Mouse (Mus musculus) frontal cortex, postnatal 14 days (tissue): ENCODE measurements around the gene Gigyf1.

Source experiments
- DNase-seq, 2 experiments: peaks; one replicate each; pipeline ENCODE4 v3.0.0; 2022; ENCODE audit warnings: low spot score in 2 of 2

Gene Gigyf1

DNA sequence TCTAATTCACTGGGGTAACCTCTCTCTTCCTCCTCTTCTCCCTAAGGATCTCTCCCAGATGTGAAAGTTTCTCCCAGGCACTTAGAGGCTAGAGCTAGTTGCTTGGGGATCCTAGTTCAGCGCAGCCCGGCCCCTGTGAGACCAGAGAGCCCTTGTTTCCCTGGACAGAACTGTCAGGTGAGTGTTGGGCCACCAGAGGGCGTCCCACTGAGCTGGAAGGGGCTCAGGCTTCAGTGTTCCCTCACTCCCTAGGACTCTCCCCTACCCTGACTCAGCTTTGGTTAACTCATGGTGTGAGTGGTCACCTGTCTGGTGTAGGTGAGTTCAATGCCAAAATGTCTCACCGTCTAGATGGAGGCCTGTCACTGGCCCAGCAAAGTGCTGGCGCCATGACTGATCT, at the start of gene Gigyf1:
Gigyf1 (plus strand) TSS at position 113 of the 400 bp plus-strand sequence.
- DNase-seq: no peak

DNA sequence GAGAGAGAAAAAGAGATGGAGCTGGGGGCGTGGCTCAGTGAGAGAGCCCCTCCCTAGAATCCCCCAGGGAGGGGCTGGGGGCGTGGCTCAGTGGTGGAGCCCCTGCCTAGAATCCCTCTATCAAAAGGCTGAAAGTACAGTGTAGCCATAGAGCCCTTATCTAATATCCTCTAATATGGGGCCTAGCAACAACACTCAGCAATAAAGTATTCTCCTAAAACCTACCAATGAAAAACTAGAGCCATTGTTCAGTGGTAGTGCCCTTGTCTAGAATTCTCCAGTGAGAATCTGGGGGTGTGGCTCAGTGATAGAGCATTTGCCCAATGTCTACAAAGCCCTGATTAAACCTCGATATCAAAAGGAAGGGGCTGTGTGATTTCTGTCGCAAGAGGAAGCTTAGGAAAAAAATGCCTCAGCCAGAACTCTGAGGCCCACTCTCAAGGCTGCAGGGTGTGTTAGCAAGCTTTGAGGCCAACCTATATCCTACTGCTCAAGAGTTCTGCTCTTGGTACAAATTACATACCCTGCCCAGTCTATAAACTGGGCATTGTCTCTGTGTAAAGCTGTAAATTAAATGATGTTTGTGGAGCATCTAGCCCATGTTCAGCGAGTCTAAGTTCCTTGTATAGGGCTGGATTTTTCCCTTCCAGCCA, 46.0 kb upstream of the Gigyf1 start:
- DNase-seq: no peak

- DNase-seq: no peak
Observed at GRCm38 (mm10) chr5:137474351-137474750, 44.0 kb upstream of the Gigyf1 start.

DNA sequence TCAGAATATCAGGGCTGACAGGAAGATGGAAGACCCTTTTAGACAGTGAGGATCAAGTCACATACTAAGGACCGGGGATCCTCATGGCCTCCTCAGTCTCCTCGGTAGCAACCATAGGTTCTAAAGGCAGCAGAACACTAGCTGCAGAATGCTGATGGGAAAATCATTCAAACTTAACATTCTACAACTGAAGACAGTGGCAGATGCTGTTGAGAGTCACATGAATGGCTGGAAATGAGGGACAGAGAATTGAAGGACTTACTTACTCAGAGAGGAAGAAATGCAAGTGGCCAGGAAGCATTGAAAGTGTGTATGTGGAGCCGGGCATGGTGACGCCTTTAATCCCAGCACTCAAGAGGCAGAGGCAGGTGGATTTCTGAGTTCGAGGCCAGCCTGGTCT, 41.4 kb upstream of the Gigyf1 start, which contains the start of gene Zan:
Zan (minus strand) TSS at position 101 of the 400 bp plus-strand sequence.
- DNase-seq: no peak

DNA sequence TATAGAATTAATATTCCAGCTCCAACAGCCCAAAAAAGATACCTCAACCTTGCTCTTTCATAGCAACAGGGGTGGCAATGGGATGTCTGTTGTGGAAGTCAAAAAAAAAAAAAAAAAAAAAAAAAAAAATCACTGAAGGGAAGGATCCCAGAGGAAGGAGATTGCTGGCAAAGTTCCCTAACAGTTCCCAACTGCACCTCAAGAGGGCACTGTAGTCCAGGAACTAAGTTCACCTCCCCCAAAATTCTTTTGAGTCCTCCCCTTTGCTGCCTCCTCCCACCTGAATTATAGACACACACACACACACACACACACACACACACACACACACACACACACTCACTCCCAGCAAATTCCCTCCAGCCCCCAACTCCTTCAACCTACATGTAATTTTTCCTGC, 37.2 kb upstream of the Gigyf1 start:
- DNase-seq: peak; percentile 64 to 72

GRCm38 (mm10) chr5:137481897-137482296, 36.5 kb upstream of the Gigyf1 start:
- DNase-seq: no peak

- no peak for DNase-seq
Observed at GRCm38 (mm10) chr5:137485071-137485850, 33.1 kb upstream of the Gigyf1 start.

- DNase-seq: no peak
Observed at GRCm38 (mm10) chr5:137485851-137486155, 32.5 kb upstream of the Gigyf1 start.

DNA sequence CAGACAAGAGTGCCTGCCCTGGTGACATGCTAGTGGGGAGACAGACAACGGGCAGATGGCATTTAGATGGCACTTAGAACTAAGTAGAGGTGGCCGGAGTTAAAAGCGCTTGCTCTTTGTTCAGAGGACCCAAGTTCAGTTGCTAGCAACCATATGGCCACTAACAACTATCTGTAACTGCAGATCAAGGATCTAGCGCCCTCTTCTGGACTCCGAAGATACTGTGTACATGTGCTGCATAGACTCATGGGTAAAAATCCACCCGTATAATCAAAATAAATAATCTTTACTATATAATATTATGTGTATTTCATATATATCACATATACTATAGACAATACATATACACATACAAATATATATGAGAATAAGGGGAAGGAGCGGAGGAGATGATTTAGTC, 30.7 kb upstream of the Gigyf1 start:
- DNase-seq: no peak

DNA sequence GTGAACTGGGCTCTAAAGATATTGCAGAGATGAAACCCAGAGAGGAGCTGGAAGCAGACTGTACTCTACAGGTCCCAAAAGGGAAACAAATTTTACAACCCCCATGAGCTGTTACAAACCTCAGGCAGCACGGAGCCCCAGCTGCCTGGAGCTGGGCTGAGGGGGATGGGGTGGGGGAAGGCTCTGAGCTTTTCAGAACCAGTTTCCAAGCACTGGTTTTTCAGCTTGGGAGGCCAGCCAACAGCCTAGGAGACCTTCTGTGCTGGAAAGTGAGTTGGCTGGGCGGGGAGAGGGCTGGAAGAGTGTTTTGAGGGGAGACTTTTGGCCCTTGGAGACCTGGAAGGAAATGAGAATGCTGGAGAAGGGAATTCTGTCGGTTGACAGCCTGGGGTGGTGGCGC, 26.8 kb upstream of the Gigyf1 start:
- no peak for DNase-seq

GRCm38 (mm10) chr5:137493831-137494230, 24.5 kb upstream of the Gigyf1 start:
- no peak for DNase-seq

DNA sequence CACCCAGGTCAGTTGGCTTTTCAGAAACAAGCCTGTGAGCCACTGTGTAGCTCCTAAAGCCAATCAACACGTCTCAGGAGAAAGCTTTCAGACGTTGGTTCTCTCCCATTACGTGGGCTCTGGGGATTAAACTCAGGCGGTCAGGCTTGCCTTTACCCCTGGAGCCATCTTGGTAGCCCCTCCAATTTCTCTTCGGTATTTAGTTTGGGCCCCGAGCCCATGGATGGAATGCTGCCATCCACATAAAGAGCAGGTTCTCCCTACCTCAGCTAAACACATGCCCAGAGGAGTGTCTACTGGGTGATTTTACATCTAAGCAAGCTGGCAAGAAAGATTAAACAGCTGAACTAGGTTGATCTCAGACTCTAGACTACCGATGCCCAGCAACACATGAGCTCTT, 18.2 kb upstream of the Gigyf1 start:
- DNase-seq: no peak

- peak; percentile 100 for DNase-seq
Observed at GRCm38 (mm10) chr5:137501709-137502666, 16.4 kb upstream of the Gigyf1 start, which contains the start of gene Pop7. Gene Pop7 (minus strand): TSS chr5:137502518.

- peak in 1 of 2 experiments; percentile 69 for DNase-seq
Observed at GRCm38 (mm10) chr5:137502667-137503110, 15.7 kb upstream of the Gigyf1 start.

DNA sequence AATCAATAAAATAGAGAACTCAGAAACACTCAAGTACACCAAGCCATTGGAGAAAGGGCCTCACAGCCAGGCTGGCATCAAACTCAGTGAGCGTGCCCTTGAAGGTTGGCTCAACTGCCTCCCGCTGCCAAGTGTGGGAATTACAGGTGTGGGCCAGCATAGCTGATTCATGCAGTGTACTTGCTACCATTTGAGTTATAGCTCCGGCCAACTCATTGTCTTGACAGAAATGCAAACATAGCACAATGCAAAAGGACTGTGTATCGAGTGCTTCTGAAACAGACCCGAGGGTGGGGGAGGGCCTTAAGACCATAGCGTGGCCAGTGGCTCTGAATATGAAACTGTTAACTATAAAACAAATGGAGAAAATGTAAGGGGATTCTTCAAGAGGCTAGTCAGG, 14.3 kb upstream of the Gigyf1 start:
- DNase-seq: no peak

GRCm38 (mm10) chr5:137510014-137510501, 8.3 kb upstream of the Gigyf1 start:
- peak in 1 of 2 experiments; percentile 70 for DNase-seq

DNA sequence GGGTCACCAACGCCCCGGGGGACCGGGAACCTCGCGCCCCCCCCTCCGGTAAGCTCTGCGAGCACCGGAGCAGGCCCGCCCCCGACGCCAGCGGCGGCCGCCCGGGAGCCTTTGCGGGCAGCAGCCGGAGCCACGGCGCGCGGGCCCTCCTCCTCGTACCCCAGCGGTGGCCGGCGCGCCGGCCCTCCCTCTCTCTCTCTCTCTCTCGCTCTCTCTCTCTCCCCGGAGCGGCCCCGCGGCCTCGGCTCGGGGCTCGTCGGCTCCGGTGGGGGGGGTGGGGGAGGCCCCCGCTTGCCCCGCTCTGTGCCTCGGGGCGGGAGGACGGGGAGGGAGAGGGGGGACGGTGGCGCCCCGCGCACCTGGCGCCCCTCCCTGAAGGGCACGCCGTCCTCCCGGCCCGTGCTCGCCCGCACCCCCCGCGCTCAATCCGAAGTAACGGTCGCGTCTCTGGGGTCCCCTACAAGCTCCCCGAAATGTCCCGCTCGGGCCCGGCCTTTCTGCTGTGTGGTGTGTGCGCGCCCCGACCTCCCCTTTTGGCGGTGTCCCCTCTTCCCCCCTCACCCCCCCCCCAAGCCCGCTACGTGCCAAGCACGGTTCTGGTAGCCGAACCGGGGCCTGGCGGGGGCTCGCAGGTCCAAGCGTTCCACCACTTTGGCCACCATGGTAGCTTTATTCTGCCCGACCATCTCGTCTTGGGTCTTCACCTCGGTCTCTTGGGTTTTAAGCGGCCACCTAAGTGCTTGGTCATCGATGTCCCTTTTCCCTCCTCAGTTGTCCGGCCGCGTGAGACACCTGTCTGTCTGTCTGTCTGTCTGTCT, 7.6 kb upstream of the Gigyf1 start:
- peak in 1 of 2 experiments; percentile 6 for DNase-seq

- no peak for DNase-seq
Observed at GRCm38 (mm10) chr5:137511706-137512105, 6.6 kb upstream of the Gigyf1 start.

DNA sequence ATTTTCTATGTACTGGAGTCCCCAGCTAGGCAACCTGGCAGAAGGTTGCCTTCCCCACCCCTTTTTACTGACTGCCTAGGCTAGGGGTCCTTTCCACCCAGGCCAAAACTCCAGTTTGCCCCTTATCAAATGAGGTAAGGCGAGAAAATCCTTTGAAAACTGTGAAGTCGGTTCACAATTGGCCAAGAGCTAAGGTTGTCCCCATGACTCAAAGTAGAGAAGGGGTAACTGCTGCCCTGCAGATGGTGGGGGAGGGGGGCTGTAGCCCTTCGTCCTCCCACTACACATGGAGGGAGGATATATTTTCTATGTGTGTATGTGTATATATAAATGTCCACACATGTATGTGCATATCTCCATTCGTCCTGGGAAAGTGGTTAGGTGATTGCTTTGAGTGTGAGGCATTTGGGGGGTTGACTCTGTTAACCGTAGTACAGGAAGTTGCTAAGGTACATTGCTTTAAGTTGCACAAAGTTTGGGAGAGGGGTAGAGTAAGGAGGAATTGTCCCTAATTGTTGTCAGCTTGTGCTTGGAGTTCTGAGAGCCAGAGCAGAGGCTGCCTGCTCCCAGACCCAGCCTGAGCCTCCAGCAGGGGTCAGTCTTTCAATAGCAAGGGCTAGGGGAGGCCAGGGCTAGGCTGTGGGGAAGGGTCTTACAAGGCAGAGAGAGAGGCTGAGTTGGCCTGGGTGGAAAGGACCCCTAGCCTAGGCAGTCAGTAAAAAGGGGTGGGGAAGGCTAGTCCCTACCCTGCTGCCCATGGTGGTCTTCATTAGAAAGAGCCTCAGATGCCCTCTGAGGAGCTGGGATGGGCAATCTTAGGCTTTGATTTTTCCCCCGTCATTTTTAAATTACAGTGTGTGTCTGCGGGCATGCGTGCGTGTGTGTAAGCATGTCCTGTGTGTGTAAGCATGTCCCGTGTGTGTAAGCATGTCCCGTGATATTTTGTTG, 5.2 kb upstream of the Gigyf1 start:
- DNase-seq: no peak
